Mouse (Mus musculus): ENCODE measurements at regions not wholly inside any gene's neighbourhood (a gene's known extent, or its start where the extent isn't known, plus 50 kb on each side); places are given as distances from the start of the nearest gene placed in this dataset.

GRCm38 (mm10) chr11:19778191-19778590 lies 146.0 kb upstream of the Spred2 start:
- Histone ChIP-seq H3K4me3 (replicated peaks) (no peak overlapping the region), H3K9ac (replicated peaks) (no peak overlapping the region), H3K4me1 (0 out of 2 replicates have a peak, but pooled peaks cover 4% of the 10 kb centered on the region), H3K36me3 (no peaks in the 10 kb centered on the region), H3K27me3 (replicated peaks) (no peaks in the 10 kb centered on the region), H3K27ac (replicated peaks) (no peak overlapping the region), H3K9me3 (replicated peaks) (no peaks in the 10 kb centered on the region), H3K4me2 (no peak overlapping the region)
- WGBS: 97% methylated on average over 2 of the region's 2 CpGs
- ATAC-seq (ENCODE audit: low FRiP score): no peak

- Histone ChIP-seq H3K4me3 (replicated peaks) (no peak overlapping the region), H3K9me3 (replicated peaks) (no peaks in the 10 kb centered on the region), H3K4me1 (no peaks in the 10 kb centered on the region), H3K27ac (replicated peaks) (no peak overlapping the region), H3K4me2 (no peak overlapping the region), H3K9ac (replicated peaks) (no peak overlapping the region), H3K36me3 (no peaks in the 10 kb centered on the region), H3K27me3 (replicated peaks) (no peaks in the 10 kb centered on the region)
- ATAC-seq (ENCODE audit: low FRiP score): no peak
- WGBS: 50% methylated on average over 14 of the region's 14 CpGs
These were observed 139.1 kb upstream of the Spred2 start for GRCm38 (mm10) chr11:19785110-19785509.

GRCm38 (mm10) chr11:19796950-19797670 lies 127.1 kb upstream of the Spred2 start:
- no peak overlapping the region for H3K9ac ChIP-seq (replicated peaks)
- H3K27me3 ChIP-seq (replicated peaks): no peaks in the 10 kb centered on the region
- 88% methylated on average over 4 of the region's 4 CpGs for WGBS
- no peaks in the 10 kb centered on the region for H3K4me1 ChIP-seq
- H3K36me3 ChIP-seq: no peaks in the 10 kb centered on the region
- no peak overlapping the region for H3K27ac ChIP-seq (replicated peaks)
- no peak overlapping the region for H3K4me3 ChIP-seq (replicated peaks)
- ATAC-seq (ENCODE audit: low FRiP score): no peak
- no peaks in the 10 kb centered on the region for H3K9me3 ChIP-seq (replicated peaks)
- no peak overlapping the region for H3K4me2 ChIP-seq

- Histone ChIP-seq H3K27me3 (replicated peaks) (no peaks in the 10 kb centered on the region), H3K9ac (replicated peaks) (no peak overlapping the region), H3K36me3 (no peaks in the 10 kb centered on the region), H3K9me3 (replicated peaks) (no peaks in the 10 kb centered on the region), H3K4me2 (no peak overlapping the region), H3K4me3 (replicated peaks) (no peak overlapping the region), H3K4me1 (0 out of 2 replicates have a peak, but pooled peaks cover 2% of the 10 kb centered on the region), H3K27ac (replicated peaks) (no peak overlapping the region)
- 91% methylated on average over 7 of the region's 7 CpGs for WGBS
- no peak for ATAC-seq (ENCODE audit: low FRiP score)
These were observed 114.8 kb upstream of the Spred2 start for GRCm38 (mm10) chr11:19809359-19809758.

- Histone ChIP-seq H3K27ac (replicated peaks) (no peak overlapping the region), H3K4me1 (0 out of 2 replicates have a peak, but pooled peaks cover 2% of the 10 kb centered on the region), H3K9me3 (replicated peaks) (no peaks in the 10 kb centered on the region), H3K4me3 (replicated peaks) (no peak overlapping the region), H3K36me3 (no peaks in the 10 kb centered on the region), H3K9ac (replicated peaks) (no peak overlapping the region), H3K27me3 (replicated peaks) (no peaks in the 10 kb centered on the region), H3K4me2 (no peak overlapping the region)
- no peak for ATAC-seq (ENCODE audit: low FRiP score)
- 30% methylated on average over 11 of the region's 12 CpGs for whole genome bisulfite sequencing
These were observed 112.7 kb upstream of the Spred2 start for GRCm38 (mm10) chr11:19811271-19811991.

- Histone ChIP-seq H3K27ac (replicated peaks) (no peak overlapping the region), H3K36me3 (no peaks in the 10 kb centered on the region), H3K4me1 (0 out of 2 replicates have a peak, but pooled peaks cover 2% of the 10 kb centered on the region), H3K4me2 (no peak overlapping the region), H3K9ac (replicated peaks) (no peak overlapping the region), H3K4me3 (replicated peaks) (no peak overlapping the region), H3K27me3 (replicated peaks) (no peaks in the 10 kb centered on the region), H3K9me3 (replicated peaks) (no peaks in the 10 kb centered on the region)
- WGBS: 23% methylated on average over 10 of the region's 10 CpGs
- ATAC-seq (ENCODE audit: low FRiP score): no peak
These were observed 112.0 kb upstream of the Spred2 start for GRCm38 (mm10) chr11:19811992-19812690.

- no peak overlapping the region for H3K4me3 ChIP-seq (replicated peaks)
- H3K9ac ChIP-seq (replicated peaks): no peak overlapping the region
- H3K4me1 ChIP-seq: 0 out of 2 replicates have a peak, but pooled peaks cover 2% of the 10 kb centered on the region
- H3K27ac ChIP-seq (replicated peaks): no peak overlapping the region
- 55% methylated on average over 7 of the region's 7 CpGs for WGBS
- ATAC-seq (ENCODE audit: low FRiP score): no peak
- H3K4me2 ChIP-seq: no peak overlapping the region
- no peaks in the 10 kb centered on the region for H3K36me3 ChIP-seq
- no peaks in the 10 kb centered on the region for H3K27me3 ChIP-seq (replicated peaks)
- no peaks in the 10 kb centered on the region for H3K9me3 ChIP-seq (replicated peaks)
These were observed 110.6 kb upstream of the Spred2 start for GRCm38 (mm10) chr11:19813549-19813948.

GRCm38 (mm10) chr11:19822991-19823390 lies 101.2 kb upstream of the Spred2 start:
- Histone ChIP-seq H3K27me3 (replicated peaks) (no peaks in the 10 kb centered on the region), H3K4me2 (no peak overlapping the region), H3K4me1 (peaks cover 3% of the 10 kb centered on the region; the same call in 1 of the 2 replicates), H3K27ac (replicated peaks) (no peak overlapping the region), H3K9me3 (replicated peaks) (no peaks in the 10 kb centered on the region), H3K4me3 (replicated peaks) (no peak overlapping the region), H3K9ac (replicated peaks) (no peak overlapping the region), H3K36me3 (no peaks in the 10 kb centered on the region)
- ATAC-seq (ENCODE audit: low FRiP score): no peak
- WGBS: 81% methylated on average over 5 of the region's 5 CpGs

- no peak overlapping the region for H3K4me3 ChIP-seq (replicated peaks)
- no peaks in the 10 kb centered on the region for H3K36me3 ChIP-seq
- WGBS: 0% methylated on average over 3 of the region's 3 CpGs
- ATAC-seq (ENCODE audit: low FRiP score): peak; percentile 55; the same call in 1 of the 2 replicates
- no peak overlapping the region for H3K9ac ChIP-seq (replicated peaks)
- no peaks in the 10 kb centered on the region for H3K27me3 ChIP-seq (replicated peaks)
- peaks cover 3% of the 10 kb centered on the region; the same call in 1 of the 2 replicates for H3K4me1 ChIP-seq
- no peaks in the 10 kb centered on the region for H3K9me3 ChIP-seq (replicated peaks)
- H3K4me2 ChIP-seq: peak overlapping the region; percentile 29; the same call in 1 of the 2 replicates
- no peak overlapping the region for H3K27ac ChIP-seq (replicated peaks)
These were observed 100.7 kb upstream of the Spred2 start for GRCm38 (mm10) chr11:19823461-19823895.

GRCm38 (mm10) chr11:19826481-19827185 lies 97.5 kb upstream of the Spred2 start:
- H3K9ac ChIP-seq (replicated peaks): no peak overlapping the region
- H3K27ac ChIP-seq (replicated peaks): no peak overlapping the region
- WGBS: 92% methylated on average over 13 of the region's 13 CpGs
- H3K27me3 ChIP-seq (replicated peaks): no peaks in the 10 kb centered on the region
- no peak overlapping the region for H3K4me3 ChIP-seq (replicated peaks)
- H3K4me2 ChIP-seq: no peak overlapping the region
- peaks cover 10% of the 10 kb centered on the region; the same call in 1 of the 2 replicates for H3K4me1 ChIP-seq
- no peaks in the 10 kb centered on the region for H3K36me3 ChIP-seq
- no peak for ATAC-seq (ENCODE audit: low FRiP score)
- H3K9me3 ChIP-seq (replicated peaks): no peaks in the 10 kb centered on the region

- ATAC-seq (ENCODE audit: low FRiP score): no peak
- Histone ChIP-seq H3K27ac (replicated peaks) (no peak overlapping the region), H3K4me2 (no peak overlapping the region), H3K4me3 (replicated peaks) (no peak overlapping the region), H3K9me3 (replicated peaks) (no peaks in the 10 kb centered on the region), H3K4me1 (peaks cover 10% of the 10 kb centered on the region; the same call in 1 of the 2 replicates), H3K36me3 (no peaks in the 10 kb centered on the region), H3K9ac (replicated peaks) (no peak overlapping the region), H3K27me3 (replicated peaks) (no peaks in the 10 kb centered on the region)
- WGBS: 81% methylated on average over 11 of the region's 11 CpGs
These were observed 96.2 kb upstream of the Spred2 start for GRCm38 (mm10) chr11:19827996-19828395.

Data from neural tube, embryonic 15.5 days (tissue).